9 mouse cellular contexts compared by ENCODE assay signal in genomic region chr11:101952541-101953341, GRCm38 (mm10). TPM values are rescaled to one million over a fixed set of nuclear protein-coding genes. Genes with fewer than 3 reads are reported as not detected.
DNase-seq lines count a peak whose midpoint lies in the region; ATAC-seq and TF ChIP-seq lines count a peak whose summit lies in the region.
"Had no signal": no experiment of that assay in that cellular context is flagged by ENCODE, and none has a peak within 500 bp of the region (broad histone marks: within the 10 kb centered on the region; RNA-seq: fewer than 3 reads in every experiment).

No protein-coding gene starts in this region.

- ATAC-seq in forebrain, postnatal 0 days, result no peak
- ATAC-seq in intestine, embryonic 14.5 days (replicated peaks; ENCODE audit: low FRiP score, low TSS enrichment, low read depth), result no peak
- peak; percentile 53 for ATAC-seq in liver, embryonic 16.5 days (ENCODE audit: low read depth)
- ATAC-seq: Patski had no signal

- H3K27ac ChIP-seq in gastrocnemius, adult 2 months, result peak overlapping the region; percentile 40; the same call in 1 of the 2 replicates
- H3K27ac ChIP-seq in forebrain, postnatal 0 days (ENCODE audit: low read depth, low read length), result no peak overlapping the region
- H3K27ac ChIP-seq in intestine, embryonic 14.5 days (ENCODE audit: low read depth), result 0 out of 2 replicates have a peak overlapping the region, but pooled peaks have one; percentile 43
- no peak overlapping the region for H3K27ac ChIP-seq in liver, embryonic 16.5 days (ENCODE audit: low read length)

- WGBS in forebrain, postnatal 0 days, result 15% methylated on average over 24 of the region's 24 CpGs
- WGBS in intestine, embryonic 14.5 days, result 25% methylated on average over 24 of the region's 24 CpGs
- WGBS in liver, embryonic 16.5 days (ENCODE audit: insufficient replicate concordance), result 6% methylated on average over 24 of the region's 24 CpGs

- peak; percentile 39 for DNase-seq in gastrocnemius, adult 2 months
- DNase-seq in gastrocnemius, adult 18-20 months (ENCODE audit: low spot score), result no peak
- no peak for DNase-seq in forebrain, postnatal 0 days
- no peak for DNase-seq in intestine, embryonic 14.5 days (ENCODE audit: low spot score)
- peak; percentile 73 for DNase-seq in spleen, postnatal 36 days (ENCODE audit: low spot score in 2 of 2)
- DNase-seq in left cerebral cortex, adult 9 months (ENCODE audit: low spot score in 2 of 2), result no peak
- no peak for DNase-seq in right cerebral cortex, adult 2 months (ENCODE audit: low spot score in 2 of 2)

- H3K36me3 ChIP-seq in forebrain, postnatal 0 days (ENCODE audit: insufficient read depth), result no peaks in the 10 kb centered on the region
- H3K36me3 ChIP-seq in intestine, embryonic 14.5 days (ENCODE audit: control insufficient read depth, insufficient read depth, low read length), result no peaks in the 10 kb centered on the region
- H3K36me3 ChIP-seq in liver, embryonic 16.5 days (ENCODE audit: control insufficient read depth, insufficient read depth), result no peaks in the 10 kb centered on the region

- peak overlapping the region; percentile 33 for H3K4me3 ChIP-seq in gastrocnemius, adult 2 months
- no peak overlapping the region for H3K4me3 ChIP-seq in forebrain, postnatal 0 days (ENCODE audit: low read depth, low read length)
- H3K4me3 ChIP-seq in intestine, embryonic 14.5 days (ENCODE audit: low read depth, low read length), result no peak overlapping the region
- H3K4me3 ChIP-seq in liver, embryonic 16.5 days (ENCODE audit: low read depth, low read length), result no peak overlapping the region

- no peaks in the 10 kb centered on the region for H3K9me3 ChIP-seq in forebrain, postnatal 0 days (ENCODE audit: low read length)
- no peaks in the 10 kb centered on the region for H3K9me3 ChIP-seq in intestine, embryonic 14.5 days (ENCODE audit: control insufficient read depth, low read length)
- no peaks in the 10 kb centered on the region for H3K9me3 ChIP-seq in liver, embryonic 16.5 days (replicated peaks; ENCODE audit: control insufficient read depth, low read length)

- H3K27me3 ChIP-seq in forebrain, postnatal 0 days (ENCODE audit: insufficient read depth, low read length), result no peaks in the 10 kb centered on the region; the same call in 1 of the 2 replicates
- 0 out of 2 replicates have a peak, but pooled peaks cover 4% of the 10 kb centered on the region for H3K27me3 ChIP-seq in intestine, embryonic 14.5 days (replicated peaks; ENCODE audit: control insufficient read depth, insufficient read depth, low read length)
- H3K27me3 ChIP-seq in liver, embryonic 16.5 days (ENCODE audit: control insufficient read depth, insufficient read depth, low read depth, low read length), result peaks cover 9% of the 10 kb centered on the region

- no peaks in the 10 kb centered on the region for H3K4me1 ChIP-seq in forebrain, postnatal 0 days (ENCODE audit: insufficient read depth)
- H3K4me1 ChIP-seq in intestine, embryonic 14.5 days (replicated peaks; ENCODE audit: control insufficient read depth, insufficient read depth, low read length), result peaks cover 11% of the 10 kb centered on the region
- H3K4me1 ChIP-seq in liver, embryonic 16.5 days (ENCODE audit: control insufficient read depth, low read depth, low read length), result peaks cover 2% of the 10 kb centered on the region; the same call in 1 of the 2 replicates

- intact Hi-C loops in gastrocnemius, adult 2 months (cut with DNase I), result no loop called here

- peak overlapping the region; percentile 5; the same call in 1 of the 2 replicates for H3K4me2 ChIP-seq in forebrain, postnatal 0 days (ENCODE audit: low read depth)
- H3K4me2 ChIP-seq in intestine, embryonic 14.5 days (ENCODE audit: low read length), result peak overlapping the region; percentile 33
- peak overlapping the region; percentile 30; the same call in 1 of the 2 replicates for H3K4me2 ChIP-seq in liver, embryonic 16.5 days (ENCODE audit: low read depth, low read length)

- TF ChIP-seq CTCF in gastrocnemius, adult 2 months (IDR thresholded peaks at IDR 0.05), result no peak
- TF ChIP-seq CTCF in forebrain, postnatal 0 days (IDR thresholded peaks at IDR 0.05; ENCODE audit: low read depth), result no peak

- no peak overlapping the region for H3K9ac ChIP-seq in forebrain, postnatal 0 days
- H3K9ac ChIP-seq in intestine, embryonic 14.5 days (ENCODE audit: low read length), result no peak overlapping the region
- no peak overlapping the region for H3K9ac ChIP-seq in liver, embryonic 16.5 days (ENCODE audit: low read depth, low read length)

RNA-seq across cellular contexts. Expression of gene Sost, which starts 14.1 kb away (rescaled TPM):
- not detected for total RNA-seq in gastrocnemius, adult 2 months (2021)
- not detected for total RNA-seq in gastrocnemius, adult 18-20 months (2021)
- 0.31 TPM in 1 of 2 replicates, not detected in the other for total RNA-seq in forebrain, postnatal 0 days (2014; rRNA removed)
- not detected in 2 replicates for polyA plus RNA-seq in forebrain, postnatal 0 days (2015; fragmentation: Nextera tagmentation; extraction: Ambion mirVana)
- polyA plus RNA-seq in intestine, embryonic 14.5 days (2014; fragmentation: Nextera tagmentation; extraction: Ambion mirVana), result not detected in 2 replicates
- not detected in 2 replicates for polyA plus RNA-seq in liver, embryonic 16.5 days (2015; fragmentation: Nextera tagmentation; extraction: Ambion mirVana)
- polyA plus RNA-seq: Patski had no signal

RNA-seq across cellular contexts. Expression of gene Cfap97d1, which starts 31.3 kb away (rescaled TPM):
- not detected for total RNA-seq in gastrocnemius, adult 2 months (2021)
- total RNA-seq in gastrocnemius, adult 18-20 months (2021), result not detected
- total RNA-seq in forebrain, postnatal 0 days (2014; rRNA removed), result not detected in 2 replicates
- polyA plus RNA-seq in forebrain, postnatal 0 days (2015; fragmentation: Nextera tagmentation; extraction: Ambion mirVana), result not detected in 2 replicates
- not detected in 2 replicates for polyA plus RNA-seq in intestine, embryonic 14.5 days (2014; fragmentation: Nextera tagmentation; extraction: Ambion mirVana)
- polyA plus RNA-seq in liver, embryonic 16.5 days (2015; fragmentation: Nextera tagmentation; extraction: Ambion mirVana), result not detected in 2 replicates
- polyA plus RNA-seq: Patski had no signal

RNA-seq across cellular contexts. Expression of gene Dusp3, which starts 34.1 kb away (rescaled TPM):
- total RNA-seq in gastrocnemius, adult 2 months (2021), result 100 to 1,000 TPM; 123 to 129 TPM
- total RNA-seq in gastrocnemius, adult 18-20 months (2021), result 100 to 1,000 TPM; 153 to 161 TPM
- 32.8 and 35.5 TPM in 2 replicates for total RNA-seq in forebrain, postnatal 0 days (2014; rRNA removed)
- 25.1 and 31.0 TPM in 2 replicates for polyA plus RNA-seq in forebrain, postnatal 0 days (2015; fragmentation: Nextera tagmentation; extraction: Ambion mirVana)
- polyA plus RNA-seq in intestine, embryonic 14.5 days (2014; fragmentation: Nextera tagmentation; extraction: Ambion mirVana), result 25.3 and 27.0 TPM in 2 replicates
- polyA plus RNA-seq in liver, embryonic 16.5 days (2015; fragmentation: Nextera tagmentation; extraction: Ambion mirVana), result 8.1 and 8.9 TPM in 2 replicates

RNA-seq across cellular contexts. Expression of gene Meox1, which starts 58.6 kb away (rescaled TPM):
- 1 to 10 TPM; 1.1 to 4.7 TPM for total RNA-seq in gastrocnemius, adult 2 months (2021)
- 1 to 10 TPM; 1.3 to 3.8 TPM for total RNA-seq in gastrocnemius, adult 18-20 months (2021)
- 1.1 and 2.0 TPM in 2 replicates for total RNA-seq in forebrain, postnatal 0 days (2014; rRNA removed)
- polyA plus RNA-seq in forebrain, postnatal 0 days (2015; fragmentation: Nextera tagmentation; extraction: Ambion mirVana), result 0.58 and 0.68 TPM in 2 replicates
- 3.3 and 4.0 TPM in 2 replicates for polyA plus RNA-seq in intestine, embryonic 14.5 days (2014; fragmentation: Nextera tagmentation; extraction: Ambion mirVana)
- polyA plus RNA-seq in liver, embryonic 16.5 days (2015; fragmentation: Nextera tagmentation; extraction: Ambion mirVana), result 0.47 and 0.49 TPM in 2 replicates

Comparison
In these comparisons a context has a peak if more than half of its experiments do, and no peak if none do; other contexts are left out.
1. DNase-seq: peak in gastrocnemius, adult 2 months (single experiment) and spleen, postnatal 36 days (2 of 2); none in gastrocnemius, adult 18-20 months (single experiment), forebrain, postnatal 0 days (single experiment), intestine, embryonic 14.5 days (single experiment), left cerebral cortex, adult 9 months (0 of 2) and right cerebral cortex, adult 2 months (0 of 2).
2. H3K27ac ChIP-seq: peak in gastrocnemius, adult 2 months (single experiment) and intestine, embryonic 14.5 days (single experiment); none in forebrain, postnatal 0 days (single experiment) and liver, embryonic 16.5 days (single experiment).
3. Peak in every context shown above with its lines, with median percentiles within 50 percentile points of each other: H3K4me2 ChIP-seq.